Mouse (Mus musculus): Measurements from ENCODE around the gene Crebbp.

The Crebbp gene

DNA sequence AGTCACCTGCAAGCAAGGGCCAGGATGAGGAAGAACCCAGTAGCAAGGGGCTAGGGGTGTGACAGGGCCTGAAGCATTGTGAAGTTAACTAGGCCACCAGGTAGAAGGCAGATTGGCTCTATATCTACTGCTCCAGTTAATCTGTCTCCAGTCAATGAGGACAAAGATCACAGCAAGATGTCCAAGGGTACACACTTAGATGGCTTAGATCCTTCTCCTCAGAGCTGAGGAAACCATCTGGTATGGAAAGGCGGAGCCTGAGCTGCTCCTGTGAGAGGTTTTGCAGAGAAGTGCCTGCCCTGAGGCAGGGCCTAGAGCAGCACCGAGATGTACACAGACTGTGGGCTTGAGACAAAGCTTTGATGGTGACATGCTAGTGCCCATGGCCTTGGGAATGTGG is 169.7 kb downstream of the Crebbp start:
- DNase-seq (ENCODE audit: low read depth), result no peak

- DNase-seq (ENCODE audit: low read depth), result no peak
Observed at GRCm38 (mm10) chr16:4041646-4042045, 172.2 kb downstream of the Crebbp start.

DNA sequence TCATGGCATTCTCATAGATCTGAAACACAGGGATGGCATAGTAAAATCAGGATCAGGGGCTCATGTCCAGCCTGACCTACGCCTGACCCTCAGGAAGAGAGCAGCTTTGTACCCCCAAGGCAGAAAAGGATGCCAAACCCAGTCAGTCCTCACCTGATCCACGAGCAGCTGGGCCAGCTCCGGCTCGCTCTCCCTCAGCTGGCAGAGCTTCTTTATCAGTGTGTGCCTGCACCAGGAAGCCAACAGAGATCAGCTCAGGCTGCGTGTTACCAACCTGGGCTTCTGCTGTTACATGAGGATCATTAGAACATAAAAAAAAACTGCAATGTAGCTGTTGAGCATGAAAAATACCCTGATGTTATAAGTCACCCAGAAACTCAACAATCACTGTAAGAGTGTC is 173.6 kb downstream of the Crebbp start:
- DNase-seq (ENCODE audit: low read depth), result no peak

DNA sequence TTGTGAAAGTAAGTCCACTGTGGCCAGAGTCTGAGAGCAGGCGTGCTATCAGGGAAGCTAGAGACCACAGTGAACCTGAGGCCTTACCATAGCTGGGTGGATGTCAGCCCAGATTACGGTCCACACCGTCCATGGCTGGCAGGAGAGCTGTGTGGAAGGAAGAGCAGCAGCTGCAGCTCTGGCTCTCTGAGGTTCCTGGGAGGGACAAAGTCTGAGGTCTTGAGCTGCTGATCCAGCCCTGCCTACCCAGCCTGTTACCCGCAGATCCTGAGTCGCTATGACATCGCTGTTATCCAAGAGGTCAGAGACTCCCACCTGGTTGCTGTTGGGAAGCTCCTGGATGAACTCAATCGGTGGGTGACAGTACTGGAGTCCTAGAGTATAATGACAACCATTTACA is 176.1 kb downstream of the Crebbp start:
- no peak for DNase-seq (ENCODE audit: low read depth)

DNA sequence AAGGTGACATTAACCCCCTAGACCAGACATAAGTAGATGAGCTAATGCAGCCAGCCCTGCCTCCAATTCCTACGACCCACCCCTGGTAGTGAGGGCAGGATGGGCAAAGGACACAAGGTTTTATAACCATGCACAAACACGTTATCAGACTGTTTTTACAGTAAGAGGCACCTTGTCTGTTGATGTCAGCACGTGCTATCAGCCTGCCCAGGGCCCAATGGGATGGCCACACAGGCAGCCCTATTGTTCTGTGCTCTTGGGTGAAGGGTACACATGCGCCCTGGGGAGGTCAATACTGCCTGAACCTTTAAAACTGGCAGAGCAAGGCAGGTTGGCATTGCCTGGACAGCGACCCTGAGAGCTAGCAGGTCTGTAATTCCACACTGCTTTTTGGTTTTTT is 177.0 kb downstream of the Crebbp start, which contains the start of gene Dnase1:
Gene Dnase1 (plus strand): TSS at position 136 of the 400 bp plus-strand sequence.
- no peak for DNase-seq (ENCODE audit: low read depth)

DNA sequence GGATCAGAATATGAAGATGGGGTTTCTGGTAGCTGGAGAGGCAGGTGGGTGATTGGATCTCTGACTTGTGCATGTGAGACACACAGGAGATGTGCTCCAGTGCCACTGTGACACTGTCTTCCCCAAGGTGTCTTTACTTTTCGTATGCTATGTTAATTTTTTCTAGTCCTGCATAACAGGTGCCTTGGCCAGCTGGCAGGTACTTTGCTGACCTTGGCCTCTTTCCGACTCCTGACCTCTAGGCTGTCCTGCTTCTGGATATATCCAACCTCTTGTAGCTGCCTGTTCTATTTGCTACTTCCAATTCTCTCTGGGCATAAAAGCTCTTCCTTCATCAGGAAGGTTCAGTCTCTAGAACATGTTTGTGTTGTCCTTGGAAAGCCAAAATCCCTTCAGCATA is 178.2 kb downstream of the Crebbp start:
- no peak for DNase-seq (ENCODE audit: low read depth)

GRCm38 (mm10) chr16:4034476-4034875 is 179.3 kb downstream of the Crebbp start:
- DNase-seq (ENCODE audit: low read depth), result no peak

DNA sequence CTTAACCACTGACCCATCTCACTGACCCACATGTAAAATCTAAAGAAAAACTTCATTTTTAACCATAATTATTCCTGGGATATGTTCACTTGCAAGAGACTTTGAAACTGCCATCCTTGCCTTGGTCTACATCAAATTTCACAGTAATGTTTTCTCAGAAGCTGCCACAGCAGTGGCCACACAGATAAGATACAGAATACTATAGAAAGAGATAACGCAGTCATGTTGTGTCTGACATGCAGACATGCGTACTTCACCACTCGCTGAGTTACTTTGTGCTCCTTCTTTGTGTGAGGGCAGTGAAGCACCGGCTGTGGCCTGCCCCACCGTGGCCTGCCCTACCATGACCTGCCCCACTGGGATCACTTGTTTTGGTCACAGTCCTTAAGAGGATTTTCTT is 179.8 kb downstream of the Crebbp start:
- no peak for DNase-seq (ENCODE audit: low read depth)

DNA sequence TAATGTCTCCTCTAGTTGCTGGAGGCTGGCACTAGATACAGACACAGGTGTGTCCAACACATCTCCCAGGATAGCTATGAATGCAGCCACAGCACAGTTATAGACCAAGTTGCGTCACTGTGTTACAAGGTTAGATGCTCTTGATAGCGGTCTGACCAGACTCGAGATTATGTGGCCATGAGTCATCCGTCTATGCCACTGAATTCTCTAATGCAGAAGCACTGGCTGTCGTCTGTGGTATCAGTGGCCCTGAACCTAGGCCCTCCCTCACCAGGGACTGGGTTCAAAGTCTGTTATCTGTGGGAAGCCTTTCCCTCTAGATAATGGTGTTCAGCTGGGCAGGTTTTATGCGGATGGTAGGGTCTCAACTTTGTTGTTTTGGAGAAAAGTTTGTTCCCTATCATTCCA is 181.5 kb downstream of the Crebbp start:
- DNase-seq (ENCODE audit: low read depth), result peak; percentile 19

GRCm38 (mm10) chr16:4031441-4032274 is 182.1 kb downstream of the Crebbp start:
- DNase-seq (ENCODE audit: low read depth), result no peak

Data from c-Kit-positive CD71-negative TER-119-negative erythroid progenitor cells, embryonic 14.5 days (primary cell).